Mouse (Mus musculus) olfactory bulb, adult 2 months (tissue): ENCODE results near the gene Dop1a.

Experiments used
- CTCF ChIP-seq: fragments of 200-500 bp; IDR thresholded peaks from 2 replicates; pipeline ENCODE4 v1.5.1; 2012; ENCODE audit warnings: low read depth, mild to moderate bottlenecking, low read length, moderate library complexity; ENCODE audit not compliant: insufficient read depth
- POLR2A ChIP-seq: fragments of 200-500 bp; IDR thresholded peaks from 2 replicates; pipeline ENCODE4 v1.6.1; 2012; ENCODE audit warnings: mild to moderate bottlenecking, low read depth, low read length, moderate library complexity; ENCODE audit not compliant: insufficient read depth

DNA sequence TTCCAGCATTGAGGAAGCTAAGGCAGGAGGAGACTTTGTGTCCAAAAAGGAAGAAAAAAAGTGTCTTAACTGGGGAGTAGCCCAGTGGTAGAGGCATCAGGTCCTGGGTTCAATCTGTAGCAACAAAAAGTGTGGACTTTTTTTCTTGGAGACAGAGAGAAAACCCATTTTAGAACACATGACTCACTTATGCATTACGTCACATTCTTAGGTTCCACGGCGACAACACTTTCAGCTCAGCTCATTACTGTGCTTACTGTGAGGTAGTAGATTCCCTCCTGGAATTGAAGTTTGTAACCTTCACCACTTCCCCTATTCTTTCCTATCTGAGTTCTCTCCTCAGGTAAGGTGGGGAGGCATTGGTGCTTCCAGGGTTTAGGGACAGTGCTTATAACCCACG is 29.3 kb downstream of the Dop1a start:
- TF ChIP-seq CTCF: no peak
- no peak for TF ChIP-seq POLR2A
